Mouse (Mus musculus) leukemia stem cell, adult 10-12 weeks (primary cell): Measurements from ENCODE around the gene Tbx22. TPM values are rescaled to one million over a fixed set of nuclear protein-coding genes. Genes with fewer than 3 reads are reported as not detected.

Experiments
- polyA plus RNA-seq: library from polyadenylated mRNA; stranded (reverse); fragments of >175 nt; gene quantifications from 2 replicates; pipeline ENCODE4 v1.2.3, GENCODE M21; 2012; ENCODE audit warnings: low replicate concordance

Tbx22 gene
- not detected in 2 replicates for polyA plus RNA-seq

GRCm38 (mm10) chrX:107667664-107668063, at the start of gene Tbx22:
Tbx22 (plus strand) TSS chrX:107667964.

Other genes starting within 250 kb of the Tbx22 start
- gene Tent5d, start 124.6 kb downstream of the Tbx22 start, polyA plus RNA-seq: not detected in 2 replicates
- 3.1 and 4.2 TPM in 2 replicates for gene 2610002M06Rik, start 148.4 kb downstream of the Tbx22 start, polyA plus RNA-seq